Mouse (Mus musculus): ENCODE data around the gene Acot7.

DNA sequence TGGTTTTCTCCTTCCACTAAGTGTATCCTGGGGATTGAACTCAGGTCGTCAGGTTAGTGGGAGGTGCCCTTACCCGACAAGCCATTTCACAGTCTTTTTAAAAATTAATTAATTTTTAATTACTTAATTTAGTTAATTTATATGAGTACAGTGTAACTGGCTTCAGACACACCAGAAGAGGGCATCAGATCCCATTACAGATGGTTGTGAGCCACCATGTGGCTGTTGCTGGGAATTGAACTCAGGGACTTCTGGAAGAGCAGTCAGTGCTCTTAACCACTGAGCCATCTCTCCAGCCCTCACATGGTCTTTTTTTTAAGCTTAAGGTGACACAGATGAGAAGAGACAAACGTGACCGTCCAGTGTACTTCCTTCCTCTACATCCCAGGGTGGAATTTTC, 22.9 kb upstream of the Acot7 start:
- TF ChIP-seq CTCF (IDR thresholded peaks at IDR 0.05; ENCODE audit: borderline replicate concordance, extremely low read depth, insufficient read depth, insufficient read length): no peak
- no peak for TF ChIP-seq POLR2A (IDR thresholded peaks at IDR 0.05; ENCODE audit: borderline replicate concordance, extremely low read depth, insufficient read depth, insufficient read length, poor library complexity, severe bottlenecking)
